Mouse (Mus musculus) lung, postnatal 0 days (tissue): ENCODE measurements at regions not wholly inside any gene's neighbourhood (a gene's known extent, or its start where the extent isn't known, plus 50 kb on each side); places are given as distances from the start of the nearest gene placed in this dataset.

Experiments used
- CTCF ChIP-seq: IDR thresholded peaks from 2 replicates; pipeline ENCODE4 v1.5.1; 2016; ENCODE audit warnings: antibody characterized with exemption, mild to moderate bottlenecking
- EP300 ChIP-seq: IDR thresholded peaks from 2 replicates; pipeline ENCODE4 v1.6.1; 2016; ENCODE audit warnings: antibody characterized with exemption, mild to moderate bottlenecking, control low read depth

DNA sequence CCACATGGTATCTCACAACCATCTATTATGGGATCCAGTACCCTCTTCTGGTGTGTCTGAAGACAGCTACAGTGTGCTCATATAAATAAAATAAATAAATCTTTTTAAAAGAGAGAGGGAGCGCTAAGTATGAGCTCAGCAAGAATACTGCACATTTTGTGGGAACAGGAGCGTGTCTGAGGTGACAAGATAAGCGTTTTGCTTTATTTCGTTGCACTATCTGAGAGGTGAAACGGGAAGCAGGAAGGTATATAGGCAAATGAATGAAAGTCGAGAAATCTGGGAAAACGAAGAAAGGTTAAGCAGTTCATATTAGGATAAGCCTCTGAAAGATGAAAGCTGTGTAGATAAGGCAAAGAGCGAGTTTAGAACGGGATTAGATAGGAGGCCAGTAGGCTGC lies 61.7 kb upstream of the Foxn3 start:
- TF ChIP-seq CTCF (no peak), EP300 (no peak)
